8 mouse cellular contexts compared by ENCODE assay signal in genomic region chr8:122224650-122225022, GRCm38 (mm10). TPM values are rescaled to one million over a fixed set of nuclear protein-coding genes. Genes with fewer than 3 reads are reported as not detected.
DNase-seq lines count a peak whose midpoint lies in the region; ATAC-seq and TF ChIP-seq lines count a peak whose summit lies in the region.

No protein-coding gene starts in this region.

- intact Hi-C loops in gastrocnemius, adult 2 months (cut with DNase I) = no loop called here

- H3K4me3 ChIP-seq in gastrocnemius, adult 2 months = no peak overlapping the region

- DNase-seq in gastrocnemius, adult 2 months = no peak
- no peak for DNase-seq in gastrocnemius, adult 18-20 months (ENCODE audit: low spot score)
- DNase-seq in right cerebral cortex, postnatal 10 days (ENCODE audit: low spot score in 2 of 2) = peak; percentile 73 to 77
- DNase-seq in right cerebral cortex, postnatal 14 days = no peak
- DNase-seq in layer of hippocampus, adult 8-10 months (ENCODE audit: low spot score in 2 of 2) = peak; percentile 34 to 45
- no peak for DNase-seq in cerebellum, postnatal 36 days
- no peak for DNase-seq in cerebellum, adult 9-11 months

- no peak for ATAC-seq in megakaryocyte-erythroid progenitor cell, adult 5-6 weeks (replicated peaks; ENCODE audit: low FRiP score, low TSS enrichment, poor library complexity, severe bottlenecking)

- H3K27ac ChIP-seq in gastrocnemius, adult 2 months = peak overlapping the region; percentile 40; the same call in 1 of the 2 replicates

- peak; percentile 20; the same call in 1 of the 2 replicates for TF ChIP-seq CTCF in gastrocnemius, adult 2 months (IDR thresholded peaks at IDR 0.05)

RNA-seq across cellular contexts. Expression of gene Zfpm1, which starts 57.3 kb away (rescaled TPM):
- 1 to 10 TPM; 6.6 to 8.8 TPM for total RNA-seq in gastrocnemius, adult 2 months (2021)
- 1 to 10 TPM; 6.6 to 7.5 TPM for total RNA-seq in gastrocnemius, adult 18-20 months (2021)
- total RNA-seq in layer of hippocampus, adult 8-10 months (2022) = 10 to 100 TPM; 37.3 to 45.5 (median 41.5) TPM
- total RNA-seq in megakaryocyte-erythroid progenitor cell, adult 5-6 weeks (2014; fragmentation: Nextera tagmentation) = 188 and 219 TPM in 2 replicates
- total RNA-seq in megakaryocyte-erythroid progenitor cell, adult 5-6 weeks (2017) = 43.8 and 102 TPM in 2 replicates

Comparison
In these comparisons a context has a peak if more than half of its experiments do, and no peak if none do; other contexts are left out.
1. DNase-seq: peak in right cerebral cortex, postnatal 10 days (2 of 2) and layer of hippocampus, adult 8-10 months (2 of 2); none in gastrocnemius, adult 2 months (single experiment), gastrocnemius, adult 18-20 months (single experiment), right cerebral cortex, postnatal 14 days (single experiment), cerebellum, postnatal 36 days (0 of 2) and cerebellum, adult 9-11 months (single experiment).